Mouse (Mus musculus) adrenal gland, adult 2 months (tissue): ENCODE results near the gene Tsc22d2. TPM values are rescaled to one million over a fixed set of nuclear protein-coding genes. Genes with fewer than 3 reads are reported as not detected.

Experiments
- DNase-seq: peaks from one replicate; pipeline ENCODE4 v3.0.0; 2021
- long read RNA-seq: library from polyadenylated mRNA; stranded (forward); transcript quantifications from one replicate; pipeline ENCODE4 v2.0.0, GENCODE M21; 2021
- polyA plus RNA-seq: library from polyadenylated mRNA; depleted of rRNA; stranded (reverse); fragments of >200 nt; gene quantifications from 2 replicates; pipeline ENCODE4 v1.2.3, GENCODE M21; 2012; rRNA removed
- total RNA-seq, 2 experiments: library from RNA; stranded (reverse); gene quantifications; 2 replicates each; pipeline ENCODE4 v1.2.3; 2021

The Tsc22d2 gene
- total RNA-seq: 10 to 100 TPM; 31.0 to 39.8 TPM
- 44.8 and 49.5 TPM in 2 replicates for polyA plus RNA-seq
- long read RNA-seq, full-length matches to known transcripts: 21 of 22 reads
- long read RNA-seq, partial matches to known transcripts: 0 of 22 reads
- long read RNA-seq, other reads (novel, unspliced or antisense): 1 of 22 reads

GRCm38 (mm10) chr3:58414234-58414938, at the start of gene Tsc22d2:
Gene Tsc22d2, plus strand, starts transcription at chr3:58414715.
- peak; percentile 98 for DNase-seq

GRCm38 (mm10) chr3:58366756-58367155, 47.8 kb upstream of the Tsc22d2 start:
- no peak for DNase-seq

GRCm38 (mm10) chr3:58370811-58371210, 43.7 kb upstream of the Tsc22d2 start:
- DNase-seq: no peak

GRCm38 (mm10) chr3:58372066-58372904, 42.2 kb upstream of the Tsc22d2 start:
- DNase-seq: peak; percentile 88

DNA sequence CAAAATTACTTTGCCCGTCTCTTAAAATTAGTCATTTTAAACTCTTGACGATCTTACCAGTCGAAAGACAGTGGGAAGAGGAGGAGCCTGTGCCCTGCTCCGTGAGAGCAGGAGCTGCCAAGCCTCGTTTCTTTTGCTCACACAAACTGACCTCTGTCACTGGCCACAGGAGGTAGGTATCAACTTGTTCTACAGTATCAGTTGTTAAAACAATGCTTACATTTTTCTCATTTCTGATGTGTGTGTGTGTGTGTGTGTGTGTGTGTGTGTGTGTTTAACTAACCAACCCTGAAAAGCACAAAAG, 41.7 kb upstream of the Tsc22d2 start:
- no peak for DNase-seq

DNA sequence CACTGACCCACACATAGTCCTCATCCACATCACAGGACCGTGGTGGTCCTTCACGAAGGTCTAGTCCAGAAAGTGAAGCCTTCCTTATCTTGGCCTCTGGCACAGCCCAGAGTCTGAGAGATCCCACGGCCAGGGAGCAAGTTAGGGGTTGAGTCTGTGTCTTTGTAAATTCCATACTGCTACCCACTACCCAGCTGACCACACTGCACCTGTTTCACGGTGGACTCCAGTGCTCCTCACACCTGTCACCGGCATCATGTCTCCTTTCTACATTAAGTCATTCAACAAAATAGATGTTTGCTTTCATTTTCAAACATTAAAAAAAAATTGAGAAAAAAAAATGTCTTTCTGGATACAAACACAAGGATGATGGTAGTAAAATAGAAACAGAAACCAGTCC, 40.2 kb upstream of the Tsc22d2 start:
- no peak for DNase-seq

GRCm38 (mm10) chr3:58376713-58377112, 37.8 kb upstream of the Tsc22d2 start:
- no peak for DNase-seq

DNA sequence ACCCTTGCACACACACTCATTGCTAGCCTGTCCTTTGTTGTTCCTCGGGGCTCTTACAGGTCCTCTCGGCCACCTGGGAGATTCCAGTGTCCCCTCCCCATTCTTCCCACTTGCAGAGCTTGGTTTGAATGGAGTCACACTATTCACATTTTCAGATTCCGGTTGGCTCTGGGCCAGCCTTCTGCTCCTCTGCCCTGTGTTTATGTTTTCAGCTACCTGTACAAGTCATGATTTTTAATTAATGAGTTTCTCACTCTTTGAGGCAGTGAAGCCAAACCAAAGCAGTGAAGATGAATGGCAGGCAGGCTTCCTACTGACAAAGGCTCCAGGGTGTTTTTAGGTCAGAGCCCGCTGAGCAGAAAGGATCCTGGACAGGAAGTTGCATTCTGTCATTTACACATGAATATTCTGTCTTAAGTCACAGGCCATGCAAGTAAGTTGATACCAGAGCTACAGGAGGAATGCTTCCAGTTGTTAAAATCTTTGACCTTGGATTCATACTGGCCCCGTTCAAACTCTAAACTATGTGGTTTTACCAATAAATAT, 36.9 kb upstream of the Tsc22d2 start:
- DNase-seq: no peak

DNA sequence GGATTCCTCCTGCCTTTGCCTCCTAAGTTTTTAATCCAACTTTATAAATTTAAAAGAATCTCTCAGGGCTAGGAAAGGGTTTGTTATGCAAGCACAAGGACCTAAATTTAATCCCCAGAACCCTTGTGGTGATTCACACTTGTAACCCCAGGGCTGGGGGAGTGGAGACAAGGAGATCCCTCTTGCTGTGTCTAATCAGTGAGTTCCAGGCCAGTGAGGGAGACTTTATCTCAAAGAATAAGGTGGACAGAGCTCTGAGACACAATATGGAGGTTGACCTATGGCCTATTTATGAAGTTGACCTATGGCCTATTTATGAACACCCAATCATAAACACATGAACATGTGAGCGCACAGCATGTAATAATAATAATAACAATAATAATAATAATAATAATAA, 31.8 kb upstream of the Tsc22d2 start:
- DNase-seq: no peak

GRCm38 (mm10) chr3:58385060-58385459, 29.5 kb upstream of the Tsc22d2 start:
- no peak for DNase-seq

GRCm38 (mm10) chr3:58388731-58389130, 25.8 kb upstream of the Tsc22d2 start:
- DNase-seq: no peak

GRCm38 (mm10) chr3:58398541-58398940, 16.0 kb upstream of the Tsc22d2 start:
- DNase-seq: no peak

- DNase-seq: no peak
Measured at GRCm38 (mm10) chr3:58399931-58400330, 14.6 kb upstream of the Tsc22d2 start.

- DNase-seq: no peak
Measured at GRCm38 (mm10) chr3:58411669-58412068, 2.8 kb upstream of the Tsc22d2 start.

- peak; percentile 8 for DNase-seq
Measured at GRCm38 (mm10) chr3:58413671-58414070, 844 bp upstream of the Tsc22d2 start.

GRCm38 (mm10) chr3:58414986-58415883, 720 bp downstream of the Tsc22d2 start:
- peak; percentile 92 for DNase-seq

GRCm38 (mm10) chr3:58415884-58416725, 1.6 kb downstream of the Tsc22d2 start:
- DNase-seq: peak; percentile 85

DNA sequence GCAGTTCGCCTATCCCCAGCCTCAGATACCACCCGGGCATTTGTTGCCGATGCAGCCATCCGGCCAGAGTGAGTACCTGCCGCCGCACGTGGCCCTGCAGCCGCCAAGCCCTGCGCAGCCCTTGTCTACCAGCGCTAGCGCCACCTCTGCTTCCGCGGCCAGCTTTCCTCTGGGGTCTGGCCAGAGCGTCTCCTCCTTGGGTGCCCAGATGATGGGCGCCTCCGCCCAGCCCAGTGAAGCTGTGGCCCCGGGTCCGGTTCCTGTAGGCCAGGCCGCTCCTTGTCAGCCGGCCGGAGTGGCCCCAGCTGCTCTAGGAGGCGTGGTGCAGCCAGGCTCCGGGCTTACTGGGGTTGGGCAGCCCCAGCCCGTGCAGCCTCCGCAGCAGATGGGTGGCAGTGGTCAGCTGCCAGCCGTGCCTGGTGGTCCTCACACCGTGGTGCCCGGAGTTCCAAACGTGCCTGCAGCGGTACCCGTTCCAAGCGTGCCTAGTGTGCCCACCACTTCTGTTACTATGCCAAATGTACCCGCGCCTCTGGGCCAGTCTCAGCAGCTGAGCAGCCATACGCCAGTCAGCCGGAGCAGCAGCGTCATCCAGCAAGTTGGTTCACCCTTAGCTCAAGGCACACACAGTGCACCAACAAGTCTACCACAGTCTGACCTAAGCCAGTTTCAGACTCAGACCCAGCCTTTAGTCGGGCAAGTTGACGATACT, 2.4 kb downstream of the Tsc22d2 start:
- peak; percentile 79 for DNase-seq

DNA sequence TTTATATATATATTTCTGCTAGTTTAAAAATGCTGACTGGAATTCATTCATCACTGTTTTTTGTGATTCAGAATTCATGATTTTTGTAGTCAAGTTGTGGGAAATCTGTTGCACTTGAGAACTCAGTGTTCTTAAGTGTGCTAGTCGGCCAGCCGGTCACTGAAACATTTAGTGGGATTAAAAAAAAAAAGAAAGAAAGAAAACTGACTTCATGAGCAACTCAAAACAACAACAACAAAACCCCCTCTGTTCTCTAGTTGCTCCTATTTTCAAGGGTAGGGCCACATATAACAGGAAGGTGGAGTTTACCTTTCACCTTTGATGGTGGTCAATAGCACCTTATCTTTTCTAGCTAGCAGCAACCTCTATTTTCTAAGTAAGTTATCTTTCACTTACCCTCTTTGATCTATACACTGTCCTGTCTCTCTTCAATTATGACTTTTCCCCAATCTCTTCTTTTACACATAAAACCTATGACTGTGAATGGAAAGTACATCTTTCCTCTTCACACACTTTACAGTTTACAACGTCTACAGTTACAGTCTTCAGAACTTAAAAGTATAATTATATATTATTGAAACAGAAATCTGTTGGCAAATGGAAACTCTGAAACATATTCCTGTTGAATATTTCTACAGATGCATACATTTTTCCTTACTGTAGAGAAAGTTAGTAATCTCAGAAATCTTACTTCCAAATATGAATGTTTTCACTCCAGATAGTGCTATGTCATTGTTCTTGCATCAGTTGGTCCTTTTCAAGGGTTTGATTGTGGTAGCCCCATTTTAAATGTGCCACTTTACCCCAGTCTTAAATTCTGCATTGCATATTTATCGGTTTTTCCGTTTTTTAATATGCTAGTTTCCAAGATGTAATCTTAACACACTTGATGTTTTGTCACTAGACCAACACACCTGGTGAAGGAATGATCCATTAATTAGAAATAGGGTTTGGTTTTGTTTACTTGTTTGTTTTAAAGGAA, 4.5 kb downstream of the Tsc22d2 start:
- no peak for DNase-seq
